Mouse (Mus musculus): ENCODE measurements around the gene Gm45837. TPM values are rescaled to one million over a fixed set of nuclear protein-coding genes. Genes with fewer than 3 reads are reported as not detected.

Gene Gm45837
- polyA plus RNA-seq, 1 experiment from 2014 or later, result not detected

- peaks cover 80% of the 10 kb centered on the region for H3K27me3 ChIP-seq (replicated peaks)
- ATAC-seq (ENCODE audit: extremely low read depth, insufficient number of reproducible peaks, low FRiP score, low TSS enrichment), result no peak
- 65% methylated on average over 5 of the region's 5 CpGs for WGBS
- no peaks in the 10 kb centered on the region for H3K36me3 ChIP-seq
- peaks cover 27% of the 10 kb centered on the region for H3K4me1 ChIP-seq
- H3K4me3 ChIP-seq, result no peak overlapping the region
- no peak overlapping the region for H3K4me2 ChIP-seq
- no peak overlapping the region for H3K9ac ChIP-seq
- H3K9me3 ChIP-seq, result no peaks in the 10 kb centered on the region
- H3K27ac ChIP-seq (replicated peaks), result no peak overlapping the region
These were observed 46.6 kb downstream of the Gm45837 start for GRCm38 (mm10) chr7:101457283-101457682.

DNA sequence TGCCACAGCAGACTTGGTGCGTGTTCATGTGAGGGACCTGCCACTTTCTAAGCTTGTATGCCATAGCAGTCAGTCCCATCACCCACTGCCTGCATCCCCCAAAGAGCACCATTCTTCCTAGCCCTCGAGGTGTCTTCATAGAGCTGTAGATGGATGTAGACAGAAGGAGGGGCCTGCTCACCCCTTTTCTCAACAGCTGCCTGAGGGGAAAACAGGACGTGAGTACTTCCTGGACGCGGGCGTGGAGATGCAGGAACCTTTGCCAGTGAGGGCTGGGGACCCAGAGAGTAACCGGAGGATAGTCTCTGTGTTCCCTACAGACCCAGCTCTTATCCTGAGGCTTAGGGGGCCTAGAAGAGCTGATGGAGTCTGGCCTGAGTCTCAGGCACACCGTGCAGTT lies 47.1 kb downstream of the Gm45837 start:
- no peak overlapping the region for H3K27ac ChIP-seq (replicated peaks)
- ATAC-seq (ENCODE audit: extremely low read depth, insufficient number of reproducible peaks, low FRiP score, low TSS enrichment), result no peak

GRCm38 (mm10) chr7:101458278-101458781 lies 47.6 kb downstream of the Gm45837 start:
- H3K9ac ChIP-seq, result no peak overlapping the region
- no peaks in the 10 kb centered on the region for H3K9me3 ChIP-seq
- H3K4me3 ChIP-seq, result no peak overlapping the region
- H3K36me3 ChIP-seq, result no peaks in the 10 kb centered on the region
- no peak overlapping the region for H3K4me2 ChIP-seq
- 67% methylated on average over 4 of the region's 4 CpGs for WGBS
- H3K4me1 ChIP-seq, result peaks cover 35% of the 10 kb centered on the region
- no peak overlapping the region for H3K27ac ChIP-seq (replicated peaks)
- no peak for ATAC-seq (ENCODE audit: extremely low read depth, insufficient number of reproducible peaks, low FRiP score, low TSS enrichment)
- peaks cover 72% of the 10 kb centered on the region for H3K27me3 ChIP-seq (replicated peaks)

More for the DNA sequence above, 47.1 kb downstream of the Gm45837 start:
- peaks cover 77% of the 10 kb centered on the region for H3K27me3 ChIP-seq (replicated peaks)
- no peak overlapping the region for H3K9ac ChIP-seq
- H3K4me1 ChIP-seq, result peaks cover 31% of the 10 kb centered on the region
- WGBS, result 62% methylated on average over 8 of the region's 8 CpGs
- H3K9me3 ChIP-seq, result no peaks in the 10 kb centered on the region
- H3K36me3 ChIP-seq, result no peaks in the 10 kb centered on the region
- H3K4me3 ChIP-seq, result no peak overlapping the region
- H3K4me2 ChIP-seq, result no peak overlapping the region

DNA sequence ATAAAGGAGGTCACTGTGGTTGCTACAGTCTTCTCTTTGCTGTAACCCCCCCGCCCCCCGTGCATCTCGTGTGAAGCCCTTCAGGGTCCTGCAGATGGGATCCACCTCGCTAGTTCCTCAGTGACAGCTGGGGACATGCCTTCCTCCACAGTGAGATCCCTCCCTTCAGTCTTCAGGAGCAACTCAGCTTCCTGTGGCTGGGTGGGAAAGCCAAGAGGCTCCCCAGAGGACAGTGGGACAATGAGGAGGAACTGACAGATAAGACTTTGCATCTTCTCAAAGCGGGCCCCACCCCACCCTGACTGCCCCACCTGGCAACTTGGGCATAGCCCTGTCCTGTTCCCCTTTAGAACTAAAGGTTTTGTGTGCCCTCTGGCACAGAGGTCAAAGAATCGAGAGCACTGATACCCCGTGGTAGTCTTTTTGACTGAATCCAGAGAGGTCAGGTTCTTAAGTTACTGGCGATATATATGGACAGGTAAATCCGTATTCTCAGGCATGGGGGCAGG lies 48.7 kb downstream of the Gm45837 start:
- Histone ChIP-seq H3K27me3 (replicated peaks) (peaks cover 62% of the 10 kb centered on the region), H3K9me3 (no peaks in the 10 kb centered on the region), H3K4me2 (no peak overlapping the region), H3K36me3 (no peaks in the 10 kb centered on the region), H3K4me1 (peaks cover 42% of the 10 kb centered on the region), H3K4me3 (no peak overlapping the region), H3K27ac (replicated peaks) (no peak overlapping the region), H3K9ac (no peak overlapping the region)
- 63% methylated on average over 9 of the region's 9 CpGs for WGBS
- ATAC-seq (ENCODE audit: extremely low read depth, insufficient number of reproducible peaks, low FRiP score, low TSS enrichment), result no peak

- Histone ChIP-seq H3K27ac (replicated peaks) (no peak overlapping the region), H3K9ac (no peak overlapping the region), H3K9me3 (no peaks in the 10 kb centered on the region), H3K4me3 (no peak overlapping the region), H3K4me1 (peaks cover 47% of the 10 kb centered on the region), H3K4me2 (no peak overlapping the region), H3K36me3 (no peaks in the 10 kb centered on the region), H3K27me3 (replicated peaks) (peaks cover 55% of the 10 kb centered on the region)
- no peak for ATAC-seq (ENCODE audit: extremely low read depth, insufficient number of reproducible peaks, low FRiP score, low TSS enrichment)
- WGBS, result 45% methylated on average over 10 of the region's 10 CpGs
These were observed 49.4 kb downstream of the Gm45837 start for GRCm38 (mm10) chr7:101459923-101460607.

- Histone ChIP-seq H3K27ac (replicated peaks) (no peak overlapping the region), H3K9ac (no peak overlapping the region), H3K27me3 (replicated peaks) (peaks cover 49% of the 10 kb centered on the region), H3K36me3 (no peaks in the 10 kb centered on the region), H3K4me3 (no peak overlapping the region), H3K9me3 (no peaks in the 10 kb centered on the region), H3K4me2 (no peak overlapping the region), H3K4me1 (peaks cover 52% of the 10 kb centered on the region)
- 27% methylated on average over 10 of the region's 10 CpGs for WGBS
- ATAC-seq (ENCODE audit: extremely low read depth, insufficient number of reproducible peaks, low FRiP score, low TSS enrichment), result no peak
These were observed 49.9 kb downstream of the Gm45837 start for GRCm38 (mm10) chr7:101460608-101460957.

DNA sequence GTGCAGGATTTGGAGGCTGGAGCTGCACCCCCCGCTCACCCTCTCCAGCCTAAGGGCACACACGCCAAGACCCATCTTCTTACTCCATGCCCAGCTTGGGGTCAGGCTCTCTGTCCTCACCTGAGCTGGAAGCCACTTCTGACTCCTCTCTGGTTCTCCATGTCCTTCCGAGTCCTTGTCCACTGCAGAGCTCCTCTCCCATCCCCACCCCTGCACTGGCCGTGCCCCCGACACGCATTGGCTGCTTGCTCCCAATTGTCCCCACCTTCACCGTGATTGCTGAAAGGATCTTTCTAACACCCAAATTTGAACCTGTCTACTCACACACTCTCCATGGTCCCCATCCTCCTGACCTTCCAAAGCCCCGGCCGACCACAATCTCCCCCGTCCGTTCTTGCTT lies 50.9 kb downstream of the Gm45837 start:
- H3K36me3 ChIP-seq, result no peaks in the 10 kb centered on the region
- H3K4me1 ChIP-seq, result peaks cover 58% of the 10 kb centered on the region
- no peaks in the 10 kb centered on the region for H3K9me3 ChIP-seq
- no peak overlapping the region for H3K4me3 ChIP-seq
- H3K27me3 ChIP-seq (replicated peaks), result peaks cover 40% of the 10 kb centered on the region
- 68% methylated on average over 11 of the region's 11 CpGs for WGBS
- H3K27ac ChIP-seq (replicated peaks), result no peak overlapping the region
- no peak for ATAC-seq (ENCODE audit: extremely low read depth, insufficient number of reproducible peaks, low FRiP score, low TSS enrichment)
- H3K4me2 ChIP-seq, result no peak overlapping the region
- H3K9ac ChIP-seq, result no peak overlapping the region

DNA sequence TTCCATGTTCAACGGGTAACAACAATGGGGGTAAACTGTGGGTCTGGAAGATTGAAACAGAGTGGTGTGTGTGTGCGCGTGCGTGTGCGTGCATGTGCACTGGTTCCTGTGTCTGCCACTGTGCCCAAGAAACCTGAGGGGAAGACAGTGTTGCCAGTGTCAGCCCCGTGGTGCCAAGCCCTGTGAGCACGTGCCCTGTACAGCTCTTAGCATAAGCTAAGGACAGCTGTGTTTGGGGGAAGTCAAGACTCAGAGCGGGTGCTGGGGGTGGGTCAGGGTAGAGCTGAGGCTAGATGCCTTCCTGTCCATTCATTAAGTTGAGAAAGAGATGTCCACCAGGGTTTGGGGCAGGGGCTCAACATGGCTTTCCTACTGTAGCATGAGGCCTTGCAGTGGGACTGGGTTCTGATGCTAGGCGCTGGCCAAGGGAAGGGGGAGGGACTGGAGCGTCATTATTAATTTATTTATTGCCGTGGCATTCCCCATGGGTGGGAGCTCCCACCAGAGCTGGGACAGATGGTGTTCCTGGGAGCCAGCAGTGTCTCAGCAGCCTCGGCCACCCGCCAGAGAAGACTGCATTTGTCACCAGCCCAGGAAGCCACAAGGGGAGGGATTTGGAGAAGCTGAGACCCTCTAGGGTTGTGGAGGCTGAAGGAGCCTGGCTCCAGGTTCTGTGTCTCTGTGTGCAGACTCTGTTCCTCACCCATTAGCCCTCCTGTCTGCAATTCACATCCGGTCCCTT lies 51.8 kb downstream of the Gm45837 start:
- WGBS, result 72% methylated on average over 14 of the region's 14 CpGs

DNA sequence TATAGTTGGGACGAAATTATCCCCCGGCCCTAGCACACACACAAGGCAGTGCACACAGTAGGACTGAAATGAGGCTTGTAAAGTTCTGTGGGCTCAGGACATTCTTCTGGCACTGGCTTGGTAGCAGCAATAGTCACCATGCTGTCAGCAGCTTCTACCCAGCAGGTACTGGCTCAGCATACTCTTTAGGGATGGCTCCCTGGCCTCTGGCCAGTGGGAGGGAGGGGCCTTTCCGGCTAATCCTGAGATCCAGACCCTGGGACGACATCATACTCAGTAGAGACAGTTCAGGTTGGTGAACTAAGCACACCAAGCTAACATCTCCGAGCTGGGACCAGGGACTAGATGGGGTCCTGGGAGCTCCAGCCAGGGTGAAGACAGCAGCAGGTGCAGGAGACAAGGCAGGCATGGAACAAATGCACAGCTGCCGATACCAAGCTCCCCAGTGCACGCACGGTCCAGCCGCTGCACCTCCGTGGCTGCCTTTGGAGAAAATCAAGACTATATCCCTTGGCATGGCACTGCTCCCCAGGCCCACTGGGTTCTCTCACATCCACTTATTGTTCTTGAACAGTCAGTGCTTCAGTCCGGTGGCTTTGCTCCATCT lies 53.1 kb downstream of the Gm45837 start:
- ATAC-seq (ENCODE audit: extremely low read depth, insufficient number of reproducible peaks, low FRiP score, low TSS enrichment), result no peak
- Histone ChIP-seq H3K36me3 (no peaks in the 10 kb centered on the region), H3K27me3 (replicated peaks) (peaks cover 20% of the 10 kb centered on the region), H3K9ac (no peak overlapping the region), H3K4me3 (no peak overlapping the region), H3K27ac (replicated peaks) (no peak overlapping the region), H3K9me3 (no peaks in the 10 kb centered on the region), H3K4me2 (no peak overlapping the region), H3K4me1 (peaks cover 61% of the 10 kb centered on the region)
- 55% methylated on average over 11 of the region's 11 CpGs for WGBS

More for the DNA sequence above, 51.8 kb downstream of the Gm45837 start:
- Histone ChIP-seq H3K4me3 (no peak overlapping the region), H3K27ac (replicated peaks) (no peak overlapping the region), H3K4me2 (no peak overlapping the region), H3K9ac (no peak overlapping the region), H3K36me3 (no peaks in the 10 kb centered on the region), H3K9me3 (no peaks in the 10 kb centered on the region), H3K4me1 (peaks cover 65% of the 10 kb centered on the region), H3K27me3 (replicated peaks) (peaks cover 32% of the 10 kb centered on the region)
- ATAC-seq (ENCODE audit: extremely low read depth, insufficient number of reproducible peaks, low FRiP score, low TSS enrichment), result no peak

DNA sequence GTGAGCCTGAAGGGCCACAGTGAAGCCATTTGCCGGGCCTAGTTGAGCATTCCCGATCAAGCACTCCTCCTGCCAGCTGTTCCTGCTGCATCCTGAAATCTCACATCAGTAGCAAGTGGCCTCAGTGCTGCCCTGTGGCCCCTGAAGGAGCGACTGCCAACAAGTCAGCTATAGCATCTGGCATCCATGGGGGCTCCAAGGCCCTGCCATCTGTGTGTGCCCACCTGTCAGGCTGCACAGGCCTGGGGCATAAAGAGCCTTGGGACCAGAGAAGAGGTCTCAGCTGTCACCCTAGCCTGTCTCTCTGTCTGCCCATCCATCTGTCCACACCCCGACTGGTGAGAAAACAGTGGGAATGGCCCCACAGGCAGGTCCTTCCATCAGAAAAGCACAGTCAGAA lies 54.2 kb downstream of the Gm45837 start:
- ATAC-seq (ENCODE audit: extremely low read depth, insufficient number of reproducible peaks, low FRiP score, low TSS enrichment), result no peak

DNA sequence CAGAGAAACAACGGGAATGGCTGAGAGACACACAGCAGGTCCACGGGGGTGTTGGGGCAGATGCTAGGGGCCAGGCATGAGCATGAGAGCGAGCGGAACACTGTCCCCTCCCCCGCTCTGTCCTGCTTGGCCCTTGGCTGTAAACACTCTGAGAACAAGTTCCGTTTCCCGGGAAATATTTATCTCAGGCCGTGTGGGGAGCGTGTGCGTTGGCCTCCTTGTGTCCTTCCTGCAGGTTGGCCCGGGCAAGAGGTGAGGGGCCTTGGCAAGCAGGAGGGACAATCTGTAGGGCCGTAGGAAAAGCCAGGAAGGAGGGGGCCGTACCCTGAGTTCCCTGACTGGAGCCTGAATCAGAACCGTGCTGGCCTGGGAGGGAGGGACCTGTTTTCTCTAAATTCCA lies 54.7 kb downstream of the Gm45837 start:
- H3K4me1 ChIP-seq, result peaks cover 54% of the 10 kb centered on the region
- no peak overlapping the region for H3K4me3 ChIP-seq
- 0 out of 2 replicates have a peak overlapping the region, but pooled peaks have one; percentile 13 for H3K4me2 ChIP-seq

More for the DNA sequence above, 54.2 kb downstream of the Gm45837 start:
- Histone ChIP-seq H3K4me1 (peaks cover 59% of the 10 kb centered on the region), H3K4me2 (no peak overlapping the region), H3K9ac (no peak overlapping the region), H3K4me3 (no peak overlapping the region), H3K9me3 (no peaks in the 10 kb centered on the region), H3K27ac (replicated peaks) (peak overlapping the region; percentile 53), H3K36me3 (no peaks in the 10 kb centered on the region), H3K27me3 (replicated peaks) (peaks cover 10% of the 10 kb centered on the region; the same call in 1 of the 2 replicates)
- 54% methylated on average over 4 of the region's 4 CpGs for WGBS

More for the DNA sequence above, 54.7 kb downstream of the Gm45837 start:
- Histone ChIP-seq H3K9ac (peak overlapping the region; percentile 47), H3K9me3 (no peaks in the 10 kb centered on the region), H3K27ac (replicated peaks) (peak overlapping the region; percentile 53), H3K36me3 (no peaks in the 10 kb centered on the region), H3K27me3 (replicated peaks) (peaks cover 10% of the 10 kb centered on the region; the same call in 1 of the 2 replicates)
- ATAC-seq (ENCODE audit: extremely low read depth, insufficient number of reproducible peaks, low FRiP score, low TSS enrichment), result 0 out of 2 replicates have a peak, but pooled peaks have one; percentile 12
- WGBS, result 14% methylated on average over 14 of the region's 14 CpGs
